Mouse (Mus musculus) testis, adult 2 months (tissue): Measurements from ENCODE around the gene Arhgef3. TPM values are rescaled to one million over a fixed set of nuclear protein-coding genes. Genes with fewer than 3 reads are reported as not detected.

ENCODE experiments used
- H3K27ac ChIP-seq: fragments of 200-500 bp; 2 replicates; pipeline ENCODE4 v1.5.1; 2012; ENCODE audit warnings: low read depth, low read length; ENCODE audit not compliant: control insufficient read depth, insufficient read depth
- H3K27me3 ChIP-seq: fragments of 200-500 bp; 2 replicates; pipeline ENCODE4 v1.6.1; 2012; ENCODE audit warnings: mild to moderate bottlenecking, low read length, moderate library complexity; ENCODE audit not compliant: control insufficient read depth, insufficient read depth
- H3K36me3 ChIP-seq: fragments of 200-500 bp; 2 replicates; pipeline ENCODE4 v1.6.1; 2012; ENCODE audit warnings: mild to moderate bottlenecking, low read length; ENCODE audit not compliant: control insufficient read depth, insufficient read depth
- H3K4me1 ChIP-seq: fragments of 200-500 bp; 2 replicates; pipeline ENCODE4 v1.6.1; 2012; ENCODE audit warnings: low read length; ENCODE audit not compliant: control insufficient read depth, insufficient read depth
- H3K4me3 ChIP-seq: fragments of 200-500 bp; 2 replicates; pipeline ENCODE4 v1.5.1; 2012; ENCODE audit warnings: low read depth, mild to moderate bottlenecking, low read length, moderate library complexity, mixed read lengths; ENCODE audit not compliant: control insufficient read depth
- CTCF ChIP-seq: fragments of 200-500 bp; IDR thresholded peaks from 2 replicates; pipeline ENCODE4 v1.5.1; 2012; ENCODE audit warnings: low read depth, mild to moderate bottlenecking, inconsistent platforms, low read length, moderate library complexity; ENCODE audit not compliant: control insufficient read depth, insufficient read depth, insufficient replicate concordance
- POLR2A ChIP-seq: fragments of 200-500 bp; IDR thresholded peaks from 2 replicates; pipeline ENCODE4 v1.6.1; 2012; ENCODE audit warnings: low read depth, mild to moderate bottlenecking, inconsistent platforms, low read length, moderate library complexity; ENCODE audit not compliant: control insufficient read depth
- polyA plus RNA-seq: library from polyadenylated mRNA; depleted of rRNA; stranded (reverse); fragments of >200 nt; gene quantifications from 2 replicates; pipeline ENCODE4 v1.2.3, GENCODE M21; 2012

Gene Arhgef3
- polyA plus RNA-seq, 1 experiment, result 7.7 TPM

- H3K36me3 ChIP-seq, result no peaks in the 10 kb centered on the region
- no peak overlapping the region for H3K27ac ChIP-seq
- no peaks in the 10 kb centered on the region for H3K27me3 ChIP-seq
- H3K4me3 ChIP-seq, result no peak overlapping the region
- H3K4me1 ChIP-seq, result no peaks in the 10 kb centered on the region
- TF ChIP-seq CTCF, result no peak
Measured at GRCm38 (mm10) chr14:27373498-27373897, 258.8 kb downstream of the Arhgef3 start.

- H3K27me3 ChIP-seq, result no peaks in the 10 kb centered on the region
- TF ChIP-seq CTCF, result no peak
- no peak for TF ChIP-seq POLR2A
- no peaks in the 10 kb centered on the region for H3K36me3 ChIP-seq
- H3K4me1 ChIP-seq, result no peaks in the 10 kb centered on the region
- no peak overlapping the region for H3K27ac ChIP-seq
- no peak overlapping the region for H3K4me3 ChIP-seq
Measured at GRCm38 (mm10) chr14:27376115-27376648, 261.5 kb downstream of the Arhgef3 start.

- TF ChIP-seq POLR2A (no peak), CTCF (no peak)
- H3K4me1 ChIP-seq, result no peaks in the 10 kb centered on the region
- H3K27ac ChIP-seq, result no peak overlapping the region
- H3K36me3 ChIP-seq, result no peaks in the 10 kb centered on the region
- no peaks in the 10 kb centered on the region for H3K27me3 ChIP-seq
- no peak overlapping the region for H3K4me3 ChIP-seq
Measured at GRCm38 (mm10) chr14:27378669-27379068, 264.0 kb downstream of the Arhgef3 start.

- no peak overlapping the region for H3K4me3 ChIP-seq
Measured at GRCm38 (mm10) chr14:27379404-27379803, 264.7 kb downstream of the Arhgef3 start.

GRCm38 (mm10) chr14:27381459-27381858 lies 266.8 kb downstream of the Arhgef3 start:
- no peak overlapping the region for H3K4me3 ChIP-seq
- H3K27me3 ChIP-seq, result no peaks in the 10 kb centered on the region
- H3K27ac ChIP-seq, result no peak overlapping the region
- H3K36me3 ChIP-seq, result no peaks in the 10 kb centered on the region
- TF ChIP-seq CTCF, result no peak
- no peak for TF ChIP-seq POLR2A
- no peaks in the 10 kb centered on the region for H3K4me1 ChIP-seq

More at GRCm38 (mm10) chr14:27379404-27379803, 264.7 kb downstream of the Arhgef3 start:
- no peak for TF ChIP-seq POLR2A
- no peak for TF ChIP-seq CTCF
- H3K4me1 ChIP-seq, result no peaks in the 10 kb centered on the region
- no peaks in the 10 kb centered on the region for H3K27me3 ChIP-seq
- no peak overlapping the region for H3K27ac ChIP-seq
- no peaks in the 10 kb centered on the region for H3K36me3 ChIP-seq

- no peak for TF ChIP-seq CTCF
- Histone ChIP-seq H3K36me3 (no peaks in the 10 kb centered on the region), H3K4me3 (no peak overlapping the region)
Measured at GRCm38 (mm10) chr14:27383321-27383830, 268.7 kb downstream of the Arhgef3 start.

GRCm38 (mm10) chr14:27384143-27384542 lies 269.4 kb downstream of the Arhgef3 start:
- TF ChIP-seq POLR2A (no peak), CTCF (no peak)
- H3K27me3 ChIP-seq, result no peaks in the 10 kb centered on the region

More at GRCm38 (mm10) chr14:27383321-27383830, 268.7 kb downstream of the Arhgef3 start:
- Histone ChIP-seq H3K27me3 (no peaks in the 10 kb centered on the region), H3K27ac (no peak overlapping the region), H3K4me1 (no peaks in the 10 kb centered on the region)

More at GRCm38 (mm10) chr14:27384143-27384542, 269.4 kb downstream of the Arhgef3 start:
- no peak overlapping the region for H3K4me3 ChIP-seq
- H3K4me1 ChIP-seq, result no peaks in the 10 kb centered on the region
- no peak overlapping the region for H3K27ac ChIP-seq
- H3K36me3 ChIP-seq, result no peaks in the 10 kb centered on the region
